Comparison of ENCODE assay signal across 20 mouse cellular contexts in the genomic region with DNA sequence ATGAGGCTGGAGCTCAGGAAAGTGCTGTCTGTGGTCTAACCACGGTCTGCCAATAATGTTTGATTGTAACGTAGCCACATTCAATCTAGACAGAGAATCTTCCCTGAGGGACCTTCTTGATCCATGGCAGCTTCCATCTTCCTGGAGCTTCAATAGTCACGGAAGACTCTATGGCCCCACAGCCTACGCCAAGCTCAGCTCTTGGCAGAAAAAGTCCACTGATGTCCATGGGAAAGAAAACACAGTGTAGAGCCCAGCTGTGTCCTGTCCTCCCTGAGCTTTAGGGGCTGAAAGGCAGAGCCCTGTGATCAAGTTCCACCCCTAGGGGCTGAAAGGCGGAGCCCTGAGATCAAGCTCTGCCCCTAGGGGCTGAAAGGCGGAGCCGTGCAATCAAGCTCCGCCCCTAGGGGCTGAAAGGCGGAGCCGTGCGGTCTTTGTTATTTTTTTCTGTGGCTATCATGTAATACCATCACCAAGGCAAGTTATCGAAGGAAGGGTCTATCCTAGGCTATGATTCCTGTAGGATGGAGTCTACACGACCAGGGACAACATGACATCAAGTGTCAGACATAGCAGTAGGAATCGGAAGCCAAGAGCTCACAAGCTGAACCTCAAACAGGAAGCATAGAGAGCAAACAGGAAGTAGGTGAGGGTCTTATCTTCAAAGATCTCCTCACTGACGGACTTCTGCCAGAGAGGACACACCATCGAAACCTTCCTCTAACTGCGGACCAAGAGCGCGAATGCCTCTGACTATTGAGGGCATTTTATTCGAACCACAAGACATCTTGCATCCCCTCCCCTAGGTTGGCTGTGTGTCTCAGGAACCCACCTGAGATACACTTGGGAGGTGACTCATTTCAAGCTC.
DNase-seq lines count a peak whose midpoint lies in the region; ATAC-seq and TF ChIP-seq lines count a peak whose summit lies in the region.
"Had no signal": no experiment of that assay in that cellular context is flagged by ENCODE, and none has a peak within 500 bp of the region (broad histone marks: within the 10 kb centered on the region; RNA-seq: fewer than 3 reads in every experiment).

No protein-coding gene starts in this region.

- peak; percentile 67 for ATAC-seq in common myeloid progenitor, adult 5-6 weeks (replicated peaks; ENCODE audit: low read depth, poor library complexity, severe bottlenecking)
- ATAC-seq in stomach, postnatal 0 days (ENCODE audit: low FRiP score, low TSS enrichment): no peak; the same call in 1 of the 2 replicates
- no peak for ATAC-seq in hindbrain, embryonic 11.5 days (ENCODE audit: low FRiP score)
- ATAC-seq: activated CD4-positive, CD25-positive, alpha-beta regulatory T cell, adult 4 months; forebrain, embryonic 13.5 days; hindbrain, embryonic 16.5 days; intestine, postnatal 0 days; midbrain, embryonic 13.5 days had no signal

- H3K27me3 ChIP-seq in stomach, postnatal 0 days (ENCODE audit: control insufficient read depth, insufficient read depth, low read length): no peaks in the 10 kb centered on the region
- no peaks in the 10 kb centered on the region for H3K27me3 ChIP-seq in hindbrain, embryonic 11.5 days (ENCODE audit: control insufficient read depth, insufficient read depth, low read length)
- H3K27me3 ChIP-seq: stomach, embryonic 15.5 days had no signal

- TF ChIP-seq CTCF in gastrocnemius, adult 2 months (IDR thresholded peaks at IDR 0.05): no peak
- peak; percentile 26; the same call in 1 of the 2 replicates for TF ChIP-seq CTCF in stomach, postnatal 0 days (IDR thresholded peaks at IDR 0.05; ENCODE audit: low read depth)

- H3K27ac ChIP-seq in gastrocnemius, adult 2 months: no peak overlapping the region; the same call in 1 of the 2 replicates
- H3K27ac ChIP-seq in stomach, postnatal 0 days (replicated peaks): no peak overlapping the region
- no peak overlapping the region for H3K27ac ChIP-seq in hindbrain, embryonic 11.5 days (ENCODE audit: low read depth, low read length)
- H3K27ac ChIP-seq: forebrain, embryonic 13.5 days; limb, embryonic 13.5 days; liver, embryonic 14.5 days; midbrain, embryonic 13.5 days; stomach, embryonic 15.5 days had no signal

- intact Hi-C loops in gastrocnemius, adult 2 months (cut with DNase I): no loop called here

- no peaks in the 10 kb centered on the region for H3K36me3 ChIP-seq in stomach, postnatal 0 days (ENCODE audit: control insufficient read depth, insufficient read depth, low read length)
- no peaks in the 10 kb centered on the region for H3K36me3 ChIP-seq in hindbrain, embryonic 11.5 days (ENCODE audit: control insufficient read depth, insufficient read depth, low read length)
- H3K36me3 ChIP-seq: limb, embryonic 13.5 days; midbrain, embryonic 13.5 days; stomach, embryonic 15.5 days had no signal

- H3K9me3 ChIP-seq in stomach, postnatal 0 days (ENCODE audit: control insufficient read depth, low read length): no peaks in the 10 kb centered on the region
- H3K9me3 ChIP-seq in hindbrain, embryonic 11.5 days (ENCODE audit: control insufficient read depth, low read length): no peaks in the 10 kb centered on the region
- H3K9me3 ChIP-seq: forebrain, embryonic 13.5 days; limb, embryonic 13.5 days; midbrain, embryonic 13.5 days; stomach, embryonic 15.5 days had no signal

- H3K4me3 ChIP-seq in gastrocnemius, adult 2 months: no peak overlapping the region
- no peak overlapping the region for H3K4me3 ChIP-seq in stomach, postnatal 0 days (ENCODE audit: low read depth, low read length)
- H3K4me3 ChIP-seq in hindbrain, embryonic 11.5 days (ENCODE audit: low read depth, low read length): no peak overlapping the region
- H3K4me3 ChIP-seq: forebrain, embryonic 13.5 days; limb, embryonic 13.5 days; midbrain, embryonic 13.5 days; stomach, embryonic 15.5 days had no signal

- WGBS in stomach, postnatal 0 days: 80% methylated on average over 20 of the region's 20 CpGs
- WGBS in hindbrain, embryonic 11.5 days: 91% methylated on average over 20 of the region's 20 CpGs

- H3K4me2 ChIP-seq in stomach, postnatal 0 days (replicated peaks; ENCODE audit: low read depth): no peak overlapping the region
- H3K4me2 ChIP-seq in hindbrain, embryonic 11.5 days (replicated peaks; ENCODE audit: low read depth, low read length): no peak overlapping the region
- H3K4me2 ChIP-seq: forebrain, embryonic 13.5 days; limb, embryonic 13.5 days; midbrain, embryonic 13.5 days; stomach, embryonic 15.5 days had no signal

- DNase-seq in gastrocnemius, adult 2 months: peak; percentile 15
- no peak for DNase-seq in gastrocnemius, postnatal 25 days
- peak; percentile 84 for DNase-seq in 416B (ENCODE audit: low read depth)
- no peak for DNase-seq in stomach, postnatal 0 days (ENCODE audit: low spot score)
- DNase-seq in spleen, postnatal 14 days (ENCODE audit: low spot score in 2 of 2): no peak
- DNase-seq in hindbrain, embryonic 11.5 days (ENCODE audit: low spot score): no peak
- DNase-seq in frontal cortex, postnatal 14 days (ENCODE audit: low spot score in 2 of 2): no peak
- DNase-seq: adrenal gland, postnatal 14 days; cerebellum, adult 11-12 months; heart, postnatal 36 days; right cerebral cortex, postnatal 25 days had no signal

- H3K9ac ChIP-seq in stomach, postnatal 0 days (ENCODE audit: low read length): no peak overlapping the region
- no peak overlapping the region for H3K9ac ChIP-seq in hindbrain, embryonic 11.5 days (ENCODE audit: low read depth, low read length)
- H3K9ac ChIP-seq: forebrain, embryonic 13.5 days; limb, embryonic 13.5 days; liver, embryonic 14.5 days; midbrain, embryonic 13.5 days; stomach, embryonic 15.5 days had no signal

- H3K4me1 ChIP-seq in stomach, postnatal 0 days (replicated peaks; ENCODE audit: control insufficient read depth, insufficient read depth): peaks cover 2% of the 10 kb centered on the region; the same call in 1 of the 2 replicates
- no peaks in the 10 kb centered on the region for H3K4me1 ChIP-seq in hindbrain, embryonic 11.5 days (replicated peaks; ENCODE audit: control insufficient read depth, insufficient read depth, low read length)

- TF ChIP-seq EP300 in stomach, postnatal 0 days (optimal IDR thresholded peaks at IDR 0.05): no peak

Comparison
In these comparisons a context has a peak if more than half of its experiments do, and no peak if none do; other contexts are left out.
1. DNase-seq: peak in gastrocnemius, adult 2 months (single experiment) and 416B (single experiment); none in gastrocnemius, postnatal 25 days (single experiment), stomach, postnatal 0 days (single experiment), spleen, postnatal 14 days (0 of 2), hindbrain, embryonic 11.5 days (single experiment) and frontal cortex, postnatal 14 days (0 of 2).